Mouse (Mus musculus): ENCODE data around the gene Clec4a3. TPM values are rescaled to one million over a fixed set of nuclear protein-coding genes. Genes with fewer than 3 reads are reported as not detected.
"Not testable (repeated sequence)": the region's sequence is repeated elsewhere in the genome, so short reads cannot be mapped to it uniquely, and the experiment has no call there.

Gene Clec4a3
- polyA plus RNA-seq (2016; fragmentation: Nextera tagmentation; extraction: Ambion mirVana) = 0.11 TPM in 1 of 2 replicates, not detected in the other

GRCm38 (mm10) chr6:122952401-122952800 is at the start of gene Clec4a3:
Gene Clec4a3, plus strand, starts transcription at chr6:122952515.
- Histone ChIP-seq H3K9me3 (no peaks in the 10 kb centered on the region), H3K36me3 (no peaks in the 10 kb centered on the region), H3K4me1 (no peaks in the 10 kb centered on the region), H3K27ac (no peak within 1 kb of the TSS), H3K27me3 (ENCODE audit: insufficient read depth, poor library complexity, severe bottlenecking) (no peaks in the 10 kb centered on the region), H3K4me3 (no peak within 1 kb of the TSS)
- WGBS = 76% methylated on average over 8 of the region's 8 CpGs
- DNase-seq (ENCODE audit: low spot score) = no peak

GRCm38 (mm10) chr6:122919922-122920321 is 32.4 kb upstream of the Clec4a3 start:
- Histone ChIP-seq H3K4me3 (no peak overlapping the region), H3K9me3 (no peaks in the 10 kb centered on the region), H3K27me3 (ENCODE audit: insufficient read depth, poor library complexity, severe bottlenecking) (no peaks in the 10 kb centered on the region), H3K36me3 (no peaks in the 10 kb centered on the region), H3K4me1 (no peaks in the 10 kb centered on the region), H3K27ac (no peak overlapping the region)
- WGBS = 45% methylated on average over 4 of the region's 4 CpGs
- DNase-seq (ENCODE audit: low spot score) = no peak

GRCm38 (mm10) chr6:122921451-122921850 is 30.9 kb upstream of the Clec4a3 start, which contains the start of gene Clec4a1:
Gene Clec4a1, plus strand, starts transcription at chr6:122921848.
- Histone ChIP-seq H3K36me3 (no peaks in the 10 kb centered on the region), H3K4me1 (no peaks in the 10 kb centered on the region), H3K27ac (no peak within 1 kb of the TSS), H3K27me3 (ENCODE audit: insufficient read depth, poor library complexity, severe bottlenecking) (no peaks in the 10 kb centered on the region), H3K4me3 (no peak within 1 kb of the TSS), H3K9me3 (no peaks in the 10 kb centered on the region)
- 51% methylated on average over 4 of the region's 4 CpGs for WGBS
- DNase-seq (ENCODE audit: low spot score) = no peak

DNA sequence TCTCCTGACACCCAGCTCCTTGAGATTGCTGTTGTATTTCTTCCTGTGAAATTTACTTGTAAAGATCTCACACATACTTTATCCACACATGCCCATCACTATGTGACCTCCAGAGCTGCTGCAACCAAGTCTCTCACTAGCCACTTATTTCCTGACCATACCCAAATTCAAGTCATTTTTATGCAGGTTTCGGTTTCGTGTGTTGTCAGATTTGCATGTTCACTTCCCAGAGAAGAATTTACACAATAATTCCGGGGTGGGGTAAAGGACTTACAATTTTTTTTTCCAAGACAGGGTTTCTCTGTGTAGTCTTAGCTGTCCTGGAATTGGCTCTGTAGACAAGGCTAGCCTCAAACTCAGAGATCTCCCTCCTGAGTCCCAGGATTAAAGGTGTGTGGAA is 17.5 kb upstream of the Clec4a3 start:
- Histone ChIP-seq H3K27me3 (ENCODE audit: insufficient read depth, poor library complexity, severe bottlenecking) (no peaks in the 10 kb centered on the region), H3K9me3 (no peaks in the 10 kb centered on the region), H3K27ac (no peak overlapping the region), H3K4me1 (no peaks in the 10 kb centered on the region), H3K4me3 (no peak overlapping the region), H3K36me3 (no peaks in the 10 kb centered on the region)
- no peak for DNase-seq (ENCODE audit: low spot score)
- 81% methylated on average over 3 of the region's 3 CpGs for WGBS

DNA sequence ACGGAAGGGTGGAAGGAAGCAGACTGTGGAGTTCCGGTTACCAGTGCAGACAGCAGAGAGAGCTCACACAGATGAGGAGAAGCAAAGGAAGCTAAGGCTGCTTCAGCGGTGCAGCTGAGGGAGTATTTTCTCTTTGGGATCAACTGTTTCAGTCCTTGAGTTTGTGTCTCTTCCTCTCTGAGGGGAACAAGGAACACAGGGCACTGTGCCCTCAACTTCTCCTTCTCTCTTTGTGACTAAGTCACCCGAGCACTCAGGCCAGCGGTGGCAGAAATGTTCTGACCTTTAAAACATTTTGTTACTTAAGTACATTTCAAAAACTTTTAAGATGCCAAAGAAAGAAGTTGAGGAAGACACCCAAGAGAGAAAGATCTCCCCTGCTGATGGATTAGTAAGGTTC is 12.7 kb upstream of the Clec4a3 start:
- DNase-seq (ENCODE audit: low spot score) = no peak
- WGBS = 76% methylated on average over 5 of the region's 5 CpGs
- Histone ChIP-seq H3K9me3 (no peaks in the 10 kb centered on the region), H3K4me1 (no peaks in the 10 kb centered on the region), H3K27me3 (ENCODE audit: insufficient read depth, poor library complexity, severe bottlenecking) (no peaks in the 10 kb centered on the region), H3K4me3 (no peak overlapping the region), H3K36me3 (no peaks in the 10 kb centered on the region), H3K27ac (no peak overlapping the region)

DNA sequence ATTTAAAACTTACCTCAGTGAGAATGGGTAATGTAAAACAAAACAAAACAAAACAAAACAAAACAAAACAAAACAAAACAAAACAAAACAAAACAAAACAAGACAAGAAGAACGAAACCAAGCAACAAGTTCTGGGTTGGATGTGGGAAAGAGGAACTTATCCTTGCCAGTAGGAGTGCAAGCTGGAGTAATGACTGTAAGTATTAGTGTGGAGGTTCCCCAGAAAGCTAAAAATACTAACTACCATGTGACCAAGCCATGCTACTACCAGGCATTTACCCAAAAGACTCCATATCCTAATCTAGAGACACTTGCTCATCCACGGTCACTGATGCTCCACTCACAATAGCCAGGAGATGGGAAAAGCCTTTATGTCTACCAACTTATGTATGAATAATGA is 5.6 kb upstream of the Clec4a3 start:
- no peaks in the 10 kb centered on the region for H3K9me3 ChIP-seq
- H3K27me3 ChIP-seq (ENCODE audit: insufficient read depth, poor library complexity, severe bottlenecking) = no peaks in the 10 kb centered on the region
- H3K4me3 ChIP-seq = no peak overlapping the region
- no peaks in the 10 kb centered on the region for H3K4me1 ChIP-seq
- H3K36me3 ChIP-seq = no peaks in the 10 kb centered on the region
- no peak for DNase-seq (ENCODE audit: low spot score)
- 83% methylated on average over 2 of the region's 2 CpGs for WGBS
- no peak overlapping the region for H3K27ac ChIP-seq

- no peak overlapping the region for H3K4me3 ChIP-seq
- H3K4me1 ChIP-seq = no peaks in the 10 kb centered on the region
- H3K9me3 ChIP-seq = no peaks in the 10 kb centered on the region
- no peaks in the 10 kb centered on the region for H3K27me3 ChIP-seq (ENCODE audit: insufficient read depth, poor library complexity, severe bottlenecking)
- 72% methylated on average over 2 of the region's 2 CpGs for WGBS
- no peaks in the 10 kb centered on the region for H3K36me3 ChIP-seq
- DNase-seq (ENCODE audit: low spot score) = no peak
- H3K27ac ChIP-seq = no peak overlapping the region
Measured at GRCm38 (mm10) chr6:122964562-122964961, 12.2 kb downstream of the Clec4a3 start.

- no peaks in the 10 kb centered on the region for H3K36me3 ChIP-seq
- 73% methylated on average over 2 of the region's 2 CpGs for WGBS
- H3K27me3 ChIP-seq (ENCODE audit: insufficient read depth, poor library complexity, severe bottlenecking) = no peaks in the 10 kb centered on the region
- no peak overlapping the region for H3K4me3 ChIP-seq
- no peaks in the 10 kb centered on the region for H3K9me3 ChIP-seq
- no peak overlapping the region for H3K27ac ChIP-seq
- H3K4me1 ChIP-seq = no peaks in the 10 kb centered on the region
- DNase-seq (ENCODE audit: low spot score) = no peak
Measured at GRCm38 (mm10) chr6:122969048-122969447, 16.7 kb downstream of the Clec4a3 start.

DNA sequence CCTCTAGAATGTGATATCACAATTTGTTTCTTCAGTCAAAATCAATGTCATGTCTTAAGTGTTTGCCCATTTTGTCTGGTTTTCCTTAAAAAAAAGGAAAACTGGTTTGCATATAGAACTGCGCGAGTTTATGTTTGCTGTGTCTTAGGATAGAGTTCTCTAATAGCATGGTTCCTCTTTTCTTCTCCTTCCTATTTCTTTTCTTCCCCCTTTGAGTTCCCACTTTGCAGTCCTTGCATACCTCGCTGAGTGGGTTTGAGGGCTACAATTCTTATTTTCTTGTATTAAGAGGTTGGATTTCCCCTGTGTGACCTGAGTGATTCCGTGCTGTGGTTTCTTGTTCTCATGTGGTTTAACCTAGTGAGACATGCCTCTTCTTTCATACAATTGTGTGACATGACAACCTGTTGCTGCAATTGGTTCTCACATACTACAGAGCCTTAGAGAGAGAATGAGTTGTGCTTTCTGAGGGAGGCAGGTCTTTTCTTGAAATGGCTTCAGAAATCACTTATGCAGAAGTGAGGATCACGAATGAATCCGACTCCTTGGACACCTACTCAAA is 37.6 kb downstream of the Clec4a3 start, which contains the start of gene Clec4a4:
TSS of gene Clec4a4 (plus strand) at position 492 of the 562 bp plus-strand sequence.
- WGBS = 76% methylated on average over 6 of the region's 6 CpGs
- Histone ChIP-seq H3K9me3 (no peaks in the 10 kb centered on the region), H3K27me3 (ENCODE audit: insufficient read depth, poor library complexity, severe bottlenecking) (no peaks in the 10 kb centered on the region), H3K4me1 (no peaks in the 10 kb centered on the region), H3K27ac (no peak within 1 kb of the TSS), H3K36me3 (no peaks in the 10 kb centered on the region), H3K4me3 (no peak within 1 kb of the TSS)
- no peak for DNase-seq (ENCODE audit: low spot score)

GRCm38 (mm10) chr6:123004696-123005095 is 52.4 kb downstream of the Clec4a3 start:
- not testable (repeated sequence) for DNase-seq (ENCODE audit: low spot score); H3K4me3 ChIP-seq; H3K27ac ChIP-seq; H3K27me3 ChIP-seq (ENCODE audit: insufficient read depth, poor library complexity, severe bottlenecking); H3K36me3 ChIP-seq; H3K4me1 ChIP-seq; H3K9me3 ChIP-seq
- 77% methylated on average over 2 of the region's 2 CpGs for WGBS

DNA sequence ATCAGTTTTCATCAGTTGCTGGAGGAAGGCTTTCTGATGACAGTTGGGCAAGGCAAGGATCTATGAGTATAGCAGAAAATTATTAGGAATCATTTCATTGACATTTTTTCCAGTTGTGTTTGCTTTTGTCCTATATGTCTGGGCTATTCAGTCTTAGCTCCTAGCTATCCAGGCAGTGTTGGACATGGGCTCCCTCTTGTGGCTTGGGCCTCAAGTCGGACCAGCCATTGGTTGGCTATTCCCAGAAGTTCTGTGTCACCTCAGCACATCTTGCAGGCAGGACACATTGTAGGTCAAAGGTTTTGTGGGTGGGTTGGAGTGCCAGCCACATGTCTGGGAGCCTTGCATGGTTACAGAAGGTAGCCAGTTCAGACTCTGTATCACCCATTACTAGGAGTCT is 53.3 kb downstream of the Clec4a3 start:
- Histone ChIP-seq H3K36me3 (no peaks in the 10 kb centered on the region), H3K27me3 (ENCODE audit: insufficient read depth, poor library complexity, severe bottlenecking) (no peaks in the 10 kb centered on the region), H3K9me3 (no peaks in the 10 kb centered on the region; the same call in 1 of the 2 replicates), H3K4me1 (no peaks in the 10 kb centered on the region), H3K27ac (no peak overlapping the region), H3K4me3 (no peak overlapping the region)
- WGBS = 41% methylated on average over 1 of the region's 1 CpGs
- DNase-seq (ENCODE audit: low spot score) = no peak

Other genes with a start within 250 kb of the Clec4a3 start
- gene Nanog, start 245.0 kb upstream of the Clec4a3 start, polyA plus RNA-seq (2016; fragmentation: Nextera tagmentation; extraction: Ambion mirVana) = 0.20 and 0.57 TPM in 2 replicates
- 55.8 and 85.3 TPM in 2 replicates for gene Slc2a3, start 150.9 kb upstream of the Clec4a3 start, polyA plus RNA-seq (2016; fragmentation: Nextera tagmentation; extraction: Ambion mirVana)
- gene Foxj2, start 132.6 kb upstream of the Clec4a3 start, polyA plus RNA-seq (2016; fragmentation: Nextera tagmentation; extraction: Ambion mirVana) = 4.8 and 4.9 TPM in 2 replicates
- 0.74 and 0.85 TPM in 2 replicates for gene C3ar1, start 96.4 kb upstream of the Clec4a3 start, polyA plus RNA-seq (2016; fragmentation: Nextera tagmentation; extraction: Ambion mirVana)
- gene Necap1, start 78.0 kb upstream of the Clec4a3 start, polyA plus RNA-seq (2016; fragmentation: Nextera tagmentation; extraction: Ambion mirVana) = 61.5 and 70.6 TPM in 2 replicates
- 0.27 and 0.63 TPM in 2 replicates for gene Clec4a1, start 30.7 kb upstream of the Clec4a3 start, polyA plus RNA-seq (2016; fragmentation: Nextera tagmentation; extraction: Ambion mirVana)
- gene Clec4a4, start 37.9 kb downstream of the Clec4a3 start, polyA plus RNA-seq (2016; fragmentation: Nextera tagmentation; extraction: Ambion mirVana) = not detected in 2 replicates
- gene Clec4b1, start 97.4 kb downstream of the Clec4a3 start, polyA plus RNA-seq (2016; fragmentation: Nextera tagmentation; extraction: Ambion mirVana) = not detected in 2 replicates
- not detected in 2 replicates for gene Clec4a2, start 153.9 kb downstream of the Clec4a3 start, polyA plus RNA-seq (2016; fragmentation: Nextera tagmentation; extraction: Ambion mirVana)
- not detected in 2 replicates for gene Clec4b2, start 220.4 kb downstream of the Clec4a3 start, polyA plus RNA-seq (2016; fragmentation: Nextera tagmentation; extraction: Ambion mirVana)

All from heart, embryonic 10.5 days (tissue).